26 mouse cellular contexts compared by ENCODE assay signal in the genomic region with DNA sequence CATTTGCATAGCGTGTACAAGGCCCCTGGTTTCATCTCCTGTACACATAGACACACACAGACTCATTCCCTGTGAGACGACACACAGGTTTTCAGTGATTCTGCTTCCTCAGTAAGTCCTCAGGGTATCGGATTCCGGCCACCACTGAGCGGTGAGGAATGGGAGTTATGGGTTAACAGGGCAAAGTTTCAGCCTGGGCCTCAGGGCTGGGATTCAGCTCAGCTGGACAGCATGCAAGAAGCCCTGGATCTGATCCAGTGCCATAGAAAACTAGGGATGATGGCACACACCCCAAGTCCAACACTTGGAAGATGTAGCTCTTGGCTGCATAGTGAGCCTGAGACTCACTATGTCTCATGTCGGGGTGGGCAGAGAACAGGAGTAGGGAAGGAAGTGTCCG. TPM values are rescaled to one million over a fixed set of nuclear protein-coding genes. Genes with fewer than 3 reads are reported as not detected.
DNase-seq lines count a peak whose midpoint lies in the region; ATAC-seq and TF ChIP-seq lines count a peak whose summit lies in the region.
"Had no signal": no experiment of that assay in that cellular context is flagged by ENCODE, and none has a peak within 500 bp of the region (broad histone marks: within the 10 kb centered on the region; RNA-seq: fewer than 3 reads in every experiment).

No protein-coding gene starts in this region.

- H3K9me3 ChIP-seq in heart, embryonic 10.5 days: no peaks in the 10 kb centered on the region
- no peaks in the 10 kb centered on the region for H3K9me3 ChIP-seq in hindbrain, postnatal 0 days (ENCODE audit: low read length)
- no peaks in the 10 kb centered on the region for H3K9me3 ChIP-seq in hindbrain, embryonic 12.5 days (replicated peaks)
- H3K9me3 ChIP-seq in MEL (replicated peaks; ENCODE audit: insufficient read depth, low read length): no peaks in the 10 kb centered on the region
- H3K9me3 ChIP-seq: embryonic facial prominence, embryonic 12.5 days; limb, embryonic 12.5 days; liver, embryonic 12.5 days; neural tube, embryonic 15.5 days had no signal

- no peak for TF ChIP-seq RAD21 in MEL (IDR thresholded peaks at IDR 0.05; ENCODE audit: low read depth, low read length)

- no peaks in the 10 kb centered on the region for H3K27me3 ChIP-seq in heart, embryonic 10.5 days (ENCODE audit: insufficient read depth, poor library complexity, severe bottlenecking)
- no peaks in the 10 kb centered on the region for H3K27me3 ChIP-seq in hindbrain, postnatal 0 days (ENCODE audit: insufficient read depth, low read length)
- no peaks in the 10 kb centered on the region for H3K27me3 ChIP-seq in hindbrain, embryonic 12.5 days
- no peaks in the 10 kb centered on the region for H3K27me3 ChIP-seq in MEL (ENCODE audit: control insufficient read depth in 1 of 2, insufficient read depth in 2 of 2, low read length in 2 of 2)
- H3K27me3 ChIP-seq: embryonic facial prominence, embryonic 12.5 days; limb, embryonic 12.5 days; liver, embryonic 12.5 days; neural tube, embryonic 15.5 days; Patski had no signal

- no peaks in the 10 kb centered on the region for H3K79me2 ChIP-seq in MEL (ENCODE audit: control insufficient read depth, insufficient read depth, low read length, poor library complexity)

- TF ChIP-seq CTCF in hindbrain, postnatal 0 days (IDR thresholded peaks at IDR 0.05; ENCODE audit: low read depth): no peak
- TF ChIP-seq CTCF in MEL (IDR thresholded peaks at IDR 0.05 in 2 of 3, conservative IDR thresholded peaks at IDR 0.05 in 1 of 3; ENCODE audit: control insufficient read depth in 1 of 3, insufficient read depth in 1 of 3, low read depth in 2 of 3, low read length in 3 of 3, poor library complexity in 1 of 3, severe bottlenecking in 1 of 3): no peak

- H3K4me2 ChIP-seq in hindbrain, postnatal 0 days (ENCODE audit: low read depth, low read length): no peak overlapping the region
- H3K4me2 ChIP-seq in hindbrain, embryonic 12.5 days (replicated peaks): no peak overlapping the region
- H3K4me2 ChIP-seq: embryonic facial prominence, embryonic 12.5 days; limb, embryonic 12.5 days; liver, embryonic 12.5 days; neural tube, embryonic 15.5 days had no signal

- H3K27ac ChIP-seq in heart, embryonic 10.5 days: peak overlapping the region; percentile 52
- no peak overlapping the region for H3K27ac ChIP-seq in hindbrain, postnatal 0 days
- no peak overlapping the region for H3K27ac ChIP-seq in hindbrain, embryonic 12.5 days
- H3K27ac ChIP-seq in MEL (ENCODE audit: control insufficient read depth, low read depth, low read length): no peak overlapping the region
- H3K27ac ChIP-seq: embryonic facial prominence, embryonic 12.5 days; limb, embryonic 12.5 days; liver, embryonic 12.5 days; macrophage; neural tube, embryonic 15.5 days had no signal

- intact Hi-C loops in heart, postnatal 25 days (cut with DNase I): no loop called here

- no peak overlapping the region for H3K9ac ChIP-seq in hindbrain, postnatal 0 days (replicated peaks; ENCODE audit: low read length)
- no peak overlapping the region for H3K9ac ChIP-seq in hindbrain, embryonic 12.5 days
- H3K9ac ChIP-seq in MEL (ENCODE audit: control insufficient read depth, low read depth, low read length, poor library complexity, severe bottlenecking): no peak overlapping the region
- H3K9ac ChIP-seq: embryonic facial prominence, embryonic 12.5 days; limb, embryonic 12.5 days; liver, embryonic 12.5 days; liver, postnatal 0 days; neural tube, embryonic 15.5 days had no signal

- TF ChIP-seq POLR2A in MEL (IDR thresholded peaks at IDR 0.05; ENCODE audit: control insufficient read depth in 1 of 2, insufficient read depth in 1 of 2, low read depth in 1 of 2, low read length in 2 of 2, poor library complexity in 1 of 2): no peak

- ATAC-seq in hindbrain, postnatal 0 days: peak; percentile 44; the same call in 1 of the 2 replicates
- ATAC-seq in hindbrain, embryonic 12.5 days (ENCODE audit: low FRiP score): no peak
- ATAC-seq: intestine, embryonic 16.5 days; liver, embryonic 12.5 days; liver, postnatal 0 days; Patski had no signal

- peaks cover 54% of the 10 kb centered on the region for H3K36me3 ChIP-seq in heart, embryonic 10.5 days
- peaks cover 28% of the 10 kb centered on the region for H3K36me3 ChIP-seq in hindbrain, postnatal 0 days (ENCODE audit: insufficient read depth, low read length)
- peaks cover 42% of the 10 kb centered on the region for H3K36me3 ChIP-seq in hindbrain, embryonic 12.5 days
- peaks cover 0 to 2% of the 10 kb centered on the region in 2 experiments; a peak in 1 of 4 replicates for H3K36me3 ChIP-seq in MEL (ENCODE audit: control insufficient read depth in 1 of 2, insufficient read depth in 2 of 2, low read length in 2 of 2)

- 80% methylated on average over 7 of the region's 7 CpGs for WGBS in heart, embryonic 10.5 days
- 64% methylated on average over 7 of the region's 7 CpGs for WGBS in hindbrain, postnatal 0 days
- 79% methylated on average over 7 of the region's 7 CpGs for WGBS in hindbrain, embryonic 12.5 days

- no peak overlapping the region for H3K4me3 ChIP-seq in heart, embryonic 10.5 days
- H3K4me3 ChIP-seq in hindbrain, postnatal 0 days (ENCODE audit: low read length): no peak overlapping the region
- H3K4me3 ChIP-seq in hindbrain, embryonic 12.5 days: no peak overlapping the region
- no peak overlapping the region for H3K4me3 ChIP-seq in MEL (ENCODE audit: control insufficient read depth in 1 of 2, insufficient read depth in 1 of 2, low read depth in 2 of 2, low read length in 2 of 2)
- H3K4me3 ChIP-seq: embryonic facial prominence, embryonic 12.5 days; limb, embryonic 12.5 days; liver, embryonic 12.5 days; neural tube, embryonic 15.5 days had no signal

- peaks cover 30% of the 10 kb centered on the region for H3K4me1 ChIP-seq in heart, embryonic 10.5 days
- no peaks in the 10 kb centered on the region for H3K4me1 ChIP-seq in hindbrain, postnatal 0 days (ENCODE audit: insufficient read depth, low read length)
- H3K4me1 ChIP-seq in hindbrain, embryonic 12.5 days: no peaks in the 10 kb centered on the region
- H3K4me1 ChIP-seq in MEL (ENCODE audit: control insufficient read depth in 1 of 2, insufficient read depth in 2 of 2, low read length in 2 of 2): peaks cover 0 to 17% of the 10 kb centered on the region in 2 experiments; a peak in 2 of 4 replicates
- H3K4me1 ChIP-seq: embryonic facial prominence, embryonic 12.5 days; limb, embryonic 12.5 days; neural tube, embryonic 15.5 days had no signal

- DNase-seq in heart, embryonic 10.5 days (ENCODE audit: low spot score): no peak
- no peak for DNase-seq in heart, postnatal 25 days (ENCODE audit: low spot score)
- peak; percentile 44 for DNase-seq in hindbrain, postnatal 0 days (ENCODE audit: low spot score)
- no peak for DNase-seq in MEL (ENCODE audit: low read depth, low spot score)
- peak; percentile 16 for DNase-seq in Muller cell, postnatal 12 days (ENCODE audit: inconsistent ontology term)
- no peak for DNase-seq in embryo, embryonic 10.5 days (ENCODE audit: low spot score)
- DNase-seq: B cell, adult 2 months; cerebellum, adult 2 months; cerebellum, postnatal 25 days; gastrocnemius, postnatal 14 days; heart, postnatal 14 days; kidney, postnatal 14 days; layer of hippocampus, adult 9-11 months; liver, postnatal 0 days; midbrain, embryonic 14.5 days; retina, postnatal 1 day; right cerebral cortex, postnatal 14 days; thymus, postnatal 4 days had no signal

- no peak for TF ChIP-seq EP300 in MEL (IDR thresholded peaks at IDR 0.05; ENCODE audit: low read depth in 1 of 2, low read length in 2 of 2)

TF ChIP-seq in MEL, 35 proteins besides CTCF, POLR2A, EP300 and RAD21:
- TF ChIP-seq GATA1 (IDR thresholded peaks at IDR 0.05; ENCODE audit: low read depth, low read length) (0 out of 2 replicates have a peak, but pooled peaks have one; percentile 4), BHLHE40 (IDR thresholded peaks at IDR 0.05; ENCODE audit: borderline replicate concordance, low read depth, low read length) (no peak)

RNA-seq across cellular contexts. Expression of a gene that starts 20.5 kb away (rescaled TPM):
- 30.5 and 34.0 TPM in 2 replicates for polyA plus RNA-seq in heart, embryonic 10.5 days (2016; fragmentation: Nextera tagmentation; extraction: Ambion mirVana)
- 1 to 10 TPM; 4.1 to 5.2 TPM for total RNA-seq in heart, postnatal 25 days (2021)
- 12.8 and 14.8 TPM in 2 replicates for total RNA-seq in hindbrain, postnatal 0 days (2014; rRNA removed)
- polyA plus RNA-seq in hindbrain, postnatal 0 days (2015; fragmentation: Nextera tagmentation; extraction: Ambion mirVana): 17.1 and 18.1 TPM in 2 replicates
- polyA plus RNA-seq in hindbrain, embryonic 12.5 days (2016; fragmentation: Nextera tagmentation; extraction: Ambion mirVana): 9.2 and 10.8 TPM in 2 replicates
- total RNA-seq in MEL (2012; rRNA removed): 8.2 and 11.9 TPM in 2 replicates
- polyA plus RNA-seq in MEL (2012; ENCODE audit: insufficient read depth in 1 of 2, insufficient read length in 2 of 2, low read depth in 1 of 2, low replicate concordance in 2 of 2, missing spikeins in 1 of 2): 10 to 100 TPM in 1 of 2 experiments, not detected in 1; 15.1 TPM

RNA-seq across cellular contexts. Expression of a gene that starts 21.0 kb away (rescaled TPM):
- 290 and 334 TPM in 2 replicates for polyA plus RNA-seq in heart, embryonic 10.5 days (2016; fragmentation: Nextera tagmentation; extraction: Ambion mirVana)
- total RNA-seq in heart, postnatal 25 days (2021): 100 to 1,000 TPM; 374 to 387 TPM
- 317 and 341 TPM in 2 replicates for total RNA-seq in hindbrain, postnatal 0 days (2014; rRNA removed)
- 400 and 402 TPM in 2 replicates for polyA plus RNA-seq in hindbrain, postnatal 0 days (2015; fragmentation: Nextera tagmentation; extraction: Ambion mirVana)
- 276 and 280 TPM in 2 replicates for polyA plus RNA-seq in hindbrain, embryonic 12.5 days (2016; fragmentation: Nextera tagmentation; extraction: Ambion mirVana)
- 191 and 205 TPM in 2 replicates for total RNA-seq in MEL (2012; rRNA removed)
- polyA plus RNA-seq in MEL (2012; ENCODE audit: insufficient read depth in 1 of 2, insufficient read length in 2 of 2, low read depth in 1 of 2, low replicate concordance in 2 of 2, missing spikeins in 1 of 2): 100 to 1,000 TPM; 109 to 233 TPM

Comparison
In these comparisons a context has a peak if more than half of its experiments do, and no peak if none do; other contexts are left out.
1. DNase-seq: peak in hindbrain, postnatal 0 days (single experiment) and Muller cell, postnatal 12 days (single experiment); none in heart, embryonic 10.5 days (single experiment), heart, postnatal 25 days (single experiment), MEL (single experiment) and embryo, embryonic 10.5 days (single experiment).